Mouse (Mus musculus) kidney, embryonic 15.5 days (tissue): ENCODE measurements at regions not wholly inside any gene's neighbourhood (a gene's known extent, or its start where the extent isn't known, plus 50 kb on each side); places are given as distances from the start of the nearest gene placed in this dataset.

ENCODE experiments used
- ATAC-seq: fragments of 200-750 bp; cut with Nextera tagmentation; replicated peaks from 2 replicates; pipeline ENCODE4 v1.8.0; 2017; ENCODE audit warnings: moderate TSS enrichment; ENCODE audit not compliant: low FRiP score
- H3K27ac ChIP-seq: fragments of 300-500 bp; sonication (generic); 2 replicates; pipeline ENCODE4 v1.5.1; 2015; ENCODE audit warnings: mild to moderate bottlenecking, inconsistent platforms
- H3K27me3 ChIP-seq: fragments of 300-500 bp; sonication (generic); 2 replicates; pipeline ENCODE4 v1.6.1; 2015; ENCODE audit warnings: inconsistent platforms
- H3K36me3 ChIP-seq: fragments of 300-500 bp; sonication (generic); 2 replicates; pipeline ENCODE4 v1.6.1; 2015; ENCODE audit warnings: inconsistent platforms
- H3K4me1 ChIP-seq: fragments of 300-500 bp; sonication (generic); 2 replicates; pipeline ENCODE4 v1.6.1; 2015; ENCODE audit warnings: inconsistent platforms
- H3K4me2 ChIP-seq: fragments of 300-500 bp; sonication (generic); 2 replicates; pipeline ENCODE4 v1.6.1; 2015; ENCODE audit warnings: moderate library complexity, mild to moderate bottlenecking, inconsistent platforms
- H3K4me3 ChIP-seq: fragments of 300-500 bp; sonication (generic); replicated peaks from 2 replicates; pipeline ENCODE4 v1.5.1; 2015; ENCODE audit warnings: mild to moderate bottlenecking, inconsistent platforms
- H3K9ac ChIP-seq: fragments of 300-500 bp; sonication (generic); 2 replicates; pipeline ENCODE4 v1.6.1; 2015; ENCODE audit warnings: mild to moderate bottlenecking, inconsistent platforms
- H3K9me3 ChIP-seq: fragments of 300-500 bp; sonication (generic); replicated peaks from 2 replicates; pipeline ENCODE4 v1.6.1; 2016; ENCODE audit warnings: inconsistent platforms
- WGBS: fragments of 180-500 bp; shearing (Covaris S2); methylation state at CpG from one replicate; pipeline ENCODE4 v1.1.7; 2015; ENCODE audit warnings: mixed read lengths; 5-methylcytosine and 5-hydroxymethylcytosine counted together

GRCm38 (mm10) chr10:9272243-9272642 lies 386.4 kb upstream of the Sash1 start:
- ATAC-seq: no peak
- Histone ChIP-seq H3K4me3 (no peak overlapping the region), H3K4me1 (no peaks in the 10 kb centered on the region), H3K4me2 (no peak overlapping the region), H3K9me3 (no peaks in the 10 kb centered on the region), H3K27ac (no peak overlapping the region), H3K9ac (no peak overlapping the region), H3K36me3 (no peaks in the 10 kb centered on the region), H3K27me3 (no peaks in the 10 kb centered on the region)
- WGBS: 55% methylated on average over 5 of the region's 5 CpGs

- no peaks in the 10 kb centered on the region for H3K36me3 ChIP-seq
- H3K27me3 ChIP-seq: no peaks in the 10 kb centered on the region
- H3K9me3 ChIP-seq: no peaks in the 10 kb centered on the region
- no peak overlapping the region for H3K9ac ChIP-seq
- no peak overlapping the region for H3K27ac ChIP-seq
- H3K4me2 ChIP-seq: no peak overlapping the region
- H3K4me1 ChIP-seq: no peaks in the 10 kb centered on the region
- WGBS: 95% methylated on average over 2 of the region's 2 CpGs
- ATAC-seq: no peak
- no peak overlapping the region for H3K4me3 ChIP-seq
Observed at GRCm38 (mm10) chr10:9265528-9265927, 379.7 kb upstream of the Sash1 start.

GRCm38 (mm10) chr10:9264309-9265000 lies 378.6 kb upstream of the Sash1 start:
- Histone ChIP-seq H3K4me3 (no peak overlapping the region), H3K9me3 (no peaks in the 10 kb centered on the region), H3K4me1 (no peaks in the 10 kb centered on the region), H3K36me3 (no peaks in the 10 kb centered on the region), H3K4me2 (no peak overlapping the region), H3K27ac (no peak overlapping the region), H3K9ac (no peak overlapping the region), H3K27me3 (no peaks in the 10 kb centered on the region)
- no peak for ATAC-seq
- WGBS: 74% methylated on average over 12 of the region's 12 CpGs

GRCm38 (mm10) chr10:9258705-9259104 lies 372.8 kb upstream of the Sash1 start:
- 93% methylated on average over 1 of the region's 1 CpGs for WGBS
- no peak overlapping the region for H3K4me2 ChIP-seq
- H3K27ac ChIP-seq: no peak overlapping the region
- H3K4me1 ChIP-seq: no peaks in the 10 kb centered on the region
- H3K9me3 ChIP-seq: no peaks in the 10 kb centered on the region
- no peak overlapping the region for H3K9ac ChIP-seq
- ATAC-seq: no peak
- H3K27me3 ChIP-seq: no peaks in the 10 kb centered on the region
- H3K4me3 ChIP-seq: no peak overlapping the region
- no peaks in the 10 kb centered on the region for H3K36me3 ChIP-seq

- Histone ChIP-seq H3K9ac (no peak overlapping the region), H3K27ac (no peak overlapping the region), H3K27me3 (no peaks in the 10 kb centered on the region), H3K4me1 (no peaks in the 10 kb centered on the region), H3K4me3 (no peak overlapping the region), H3K36me3 (no peaks in the 10 kb centered on the region), H3K9me3 (no peaks in the 10 kb centered on the region), H3K4me2 (no peak overlapping the region)
- WGBS: 14% methylated on average over 3 of the region's 3 CpGs
- no peak for ATAC-seq
Observed at GRCm38 (mm10) chr10:9252941-9253217, 367.0 kb upstream of the Sash1 start.

GRCm38 (mm10) chr10:9252120-9252940 lies 366.5 kb upstream of the Sash1 start:
- no peaks in the 10 kb centered on the region for H3K4me1 ChIP-seq
- no peaks in the 10 kb centered on the region for H3K36me3 ChIP-seq
- no peak for ATAC-seq
- no peaks in the 10 kb centered on the region for H3K27me3 ChIP-seq
- no peak overlapping the region for H3K4me2 ChIP-seq
- H3K9ac ChIP-seq: no peak overlapping the region
- H3K9me3 ChIP-seq: no peaks in the 10 kb centered on the region
- no peak overlapping the region for H3K4me3 ChIP-seq
- WGBS: 23% methylated on average over 7 of the region's 7 CpGs
- no peak overlapping the region for H3K27ac ChIP-seq

GRCm38 (mm10) chr10:9243281-9243618 lies 357.4 kb upstream of the Sash1 start:
- no peaks in the 10 kb centered on the region for H3K27me3 ChIP-seq
- no peaks in the 10 kb centered on the region for H3K4me1 ChIP-seq
- H3K4me2 ChIP-seq: no peak overlapping the region
- H3K27ac ChIP-seq: no peak overlapping the region
- ATAC-seq: no peak
- H3K4me3 ChIP-seq: no peak overlapping the region
- H3K9me3 ChIP-seq: no peaks in the 10 kb centered on the region
- H3K36me3 ChIP-seq: no peaks in the 10 kb centered on the region
- 77% methylated on average over 4 of the region's 4 CpGs for WGBS
- no peak overlapping the region for H3K9ac ChIP-seq

- 85% methylated on average over 7 of the region's 7 CpGs for WGBS
- H3K27ac ChIP-seq: no peak overlapping the region
- H3K9me3 ChIP-seq: no peaks in the 10 kb centered on the region
- H3K27me3 ChIP-seq: no peaks in the 10 kb centered on the region
- H3K4me1 ChIP-seq: no peaks in the 10 kb centered on the region
- no peaks in the 10 kb centered on the region for H3K36me3 ChIP-seq
- H3K4me3 ChIP-seq: no peak overlapping the region
- no peak overlapping the region for H3K9ac ChIP-seq
- ATAC-seq: no peak
- H3K4me2 ChIP-seq: no peak overlapping the region
Observed at GRCm38 (mm10) chr10:9242596-9243280, 356.9 kb upstream of the Sash1 start.

- ATAC-seq: no peak
- Histone ChIP-seq H3K9ac (no peak overlapping the region), H3K4me1 (no peaks in the 10 kb centered on the region)
Observed at GRCm38 (mm10) chr10:9239956-9240355, 354.1 kb upstream of the Sash1 start.

GRCm38 (mm10) chr10:9231751-9232150 lies 345.9 kb upstream of the Sash1 start:
- H3K4me3 ChIP-seq: no peak overlapping the region
- H3K9me3 ChIP-seq: no peaks in the 10 kb centered on the region
- 94% methylated on average over 3 of the region's 3 CpGs for WGBS
- H3K9ac ChIP-seq: no peak overlapping the region
- no peaks in the 10 kb centered on the region for H3K36me3 ChIP-seq
- H3K4me1 ChIP-seq: no peaks in the 10 kb centered on the region
- no peaks in the 10 kb centered on the region for H3K27me3 ChIP-seq
- no peak overlapping the region for H3K4me2 ChIP-seq
- H3K27ac ChIP-seq: no peak overlapping the region
- ATAC-seq: no peak

More at GRCm38 (mm10) chr10:9239956-9240355, 354.1 kb upstream of the Sash1 start:
- H3K27ac ChIP-seq: no peak overlapping the region
- H3K27me3 ChIP-seq: no peaks in the 10 kb centered on the region
- no peak overlapping the region for H3K4me3 ChIP-seq
- 71% methylated on average over 6 of the region's 6 CpGs for WGBS
- no peaks in the 10 kb centered on the region for H3K9me3 ChIP-seq
- H3K36me3 ChIP-seq: no peaks in the 10 kb centered on the region
- no peak overlapping the region for H3K4me2 ChIP-seq

GRCm38 (mm10) chr10:9229116-9229515 lies 343.2 kb upstream of the Sash1 start:
- ATAC-seq: no peak
- Histone ChIP-seq H3K27ac (no peak overlapping the region), H3K36me3 (no peaks in the 10 kb centered on the region), H3K9ac (no peak overlapping the region), H3K27me3 (no peaks in the 10 kb centered on the region), H3K4me3 (no peak overlapping the region), H3K4me1 (no peaks in the 10 kb centered on the region), H3K9me3 (no peaks in the 10 kb centered on the region), H3K4me2 (no peak overlapping the region)
- 80% methylated on average over 11 of the region's 11 CpGs for WGBS

- H3K9me3 ChIP-seq: no peaks in the 10 kb centered on the region
- no peak overlapping the region for H3K4me3 ChIP-seq
- H3K27me3 ChIP-seq: no peaks in the 10 kb centered on the region
- H3K4me2 ChIP-seq: no peak overlapping the region
- no peak overlapping the region for H3K9ac ChIP-seq
- WGBS: 10% methylated on average over 1 of the region's 1 CpGs
- H3K27ac ChIP-seq: no peak overlapping the region
- H3K4me1 ChIP-seq: no peaks in the 10 kb centered on the region
- H3K36me3 ChIP-seq: no peaks in the 10 kb centered on the region
- ATAC-seq: no peak
Observed at GRCm38 (mm10) chr10:9227361-9227760, 341.5 kb upstream of the Sash1 start.
